Mouse (Mus musculus) activated CD4-positive, CD25-positive, alpha-beta regulatory T cell, adult 9 weeks (primary cell): ENCODE measurements around the gene Akr7a5. TPM values are rescaled to one million over a fixed set of nuclear protein-coding genes. Genes with fewer than 3 reads are reported as not detected.

Experiments
- polyA plus RNA-seq: library from polyadenylated mRNA; unstranded; fragments of 100-300 nt; shearing (Covaris generic); gene quantifications from one replicate; pipeline ENCODE4 v1.2.1, GENCODE M21; 2017

The Akr7a5 gene
- polyA plus RNA-seq = 11.6 TPM

DNA sequence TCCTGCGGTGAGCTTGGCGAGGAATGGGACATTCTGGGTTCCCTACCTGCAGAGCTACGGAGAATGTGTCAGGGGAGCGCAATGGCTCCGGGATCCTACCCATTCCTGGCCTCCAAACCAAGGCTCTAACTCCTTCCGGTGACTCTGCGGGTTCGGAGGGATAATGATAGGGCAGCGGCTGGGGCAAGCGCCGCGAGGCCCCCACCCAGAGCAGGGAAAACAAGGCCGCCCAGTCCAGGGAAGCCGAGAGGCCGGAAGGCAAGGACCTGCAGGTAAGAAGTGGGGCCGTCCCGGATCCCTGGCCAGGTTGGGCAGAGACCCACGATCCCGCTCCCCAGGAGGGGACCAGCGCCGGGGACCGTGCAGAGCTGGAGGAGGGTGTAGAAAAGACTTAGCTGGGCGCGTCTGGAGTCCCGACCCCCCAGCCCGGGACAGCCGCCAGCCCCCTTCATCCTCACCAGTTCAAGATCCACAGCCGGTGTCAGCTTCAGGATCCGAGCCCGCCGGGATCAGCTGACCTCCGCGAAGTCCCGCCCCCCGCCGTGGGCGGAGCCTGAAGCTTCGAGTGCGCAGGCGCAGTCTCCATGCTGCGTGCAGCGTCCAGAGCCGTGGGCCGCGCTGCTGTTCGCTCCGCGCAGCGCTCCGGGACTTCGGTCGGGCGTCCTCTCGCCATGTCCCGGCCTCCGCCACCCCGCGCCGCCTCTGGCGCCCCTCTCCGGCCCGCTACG, at the start of gene Akr7a5, which contains the start of gene Pqlc2:
Gene Akr7a5, plus strand, starts transcription at position 574 of the 728 bp plus-strand sequence.
Gene Pqlc2, minus strand, starts transcription at position 538 of the 728 bp plus-strand sequence.

DNA sequence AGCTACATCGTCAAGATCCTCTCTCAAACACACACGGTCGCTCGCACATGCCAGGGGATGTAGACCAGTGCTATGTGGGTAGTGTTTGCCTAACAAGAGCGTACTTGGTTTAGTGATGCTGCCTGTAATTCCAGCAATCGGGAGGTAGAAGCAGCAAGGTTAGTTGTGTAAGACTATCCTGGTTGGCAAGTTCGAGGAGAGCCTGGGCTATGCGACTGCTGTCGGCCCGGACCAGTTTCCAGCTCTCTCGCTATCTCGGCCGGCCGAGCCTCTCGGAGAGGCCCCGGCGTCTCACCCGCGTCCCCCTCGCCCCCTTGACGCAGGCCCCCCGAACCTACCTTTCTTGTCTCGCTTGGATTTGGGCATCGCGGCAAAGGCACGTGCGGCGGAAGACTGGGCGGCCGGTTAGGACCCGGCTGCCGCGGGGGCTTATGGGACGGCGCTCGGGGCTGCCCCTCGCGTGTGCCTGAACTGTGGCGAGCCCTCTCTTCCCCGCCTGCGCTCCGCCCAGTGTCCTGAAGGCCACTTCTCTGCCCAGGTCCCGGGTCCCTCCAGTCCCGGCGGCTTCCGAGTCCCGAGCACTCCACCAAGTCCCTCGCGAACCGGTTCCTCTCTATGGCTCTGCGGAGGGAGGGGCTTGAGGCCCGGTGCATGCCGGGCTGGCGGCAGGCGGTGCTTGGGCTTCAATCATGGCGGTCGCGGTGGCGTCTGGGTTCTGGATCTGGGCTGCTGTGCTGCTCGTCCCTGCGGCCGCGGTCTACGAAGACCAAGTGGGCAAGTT, 41.6 kb downstream of the Akr7a5 start, which contains the start of the genes Mrto4, Emc1 and Ubr4:
Gene Mrto4, minus strand, starts transcription at position 646 of the 781 bp plus-strand sequence.
Gene Emc1, plus strand, starts transcription at position 657 of the 781 bp plus-strand sequence.
Gene Ubr4, plus strand, starts transcription at position 679 of the 781 bp plus-strand sequence.

Other genes with a start within 250 kb of the Akr7a5 start
- gene Htr6, start 235.2 kb upstream of the Akr7a5 start, polyA plus RNA-seq = not detected
- 0.71 TPM for gene Nbl1, start 217.8 kb upstream of the Akr7a5 start, polyA plus RNA-seq
- gene Minos1, start 179.6 kb upstream of the Akr7a5 start, polyA plus RNA-seq = 441 TPM
- 751 TPM for gene Capzb, start 117.8 kb upstream of the Akr7a5 start, polyA plus RNA-seq
- gene Pqlc2, start within 50 bp of the Akr7a5 start, polyA plus RNA-seq = 15.1 TPM
- gene Mrto4, start 41.8 kb downstream of the Akr7a5 start, polyA plus RNA-seq = 86.6 TPM
- gene Emc1, start 41.8 kb downstream of the Akr7a5 start, polyA plus RNA-seq = 61.6 TPM
- gene Ubr4, start 41.9 kb downstream of the Akr7a5 start, polyA plus RNA-seq = 61.6 TPM
- 2.0 TPM for gene Iffo2, start 219.8 kb downstream of the Akr7a5 start, polyA plus RNA-seq